Mouse (Mus musculus) heart, embryonic 14.5 days (tissue): ENCODE measurements around the gene Coa3. TPM values are rescaled to one million over a fixed set of nuclear protein-coding genes. Genes with fewer than 3 reads are reported as not detected.
A peak's percentile ranks its signal among the peaks of the same experiment; 100 is the strongest.

Experiments used
- ATAC-seq: fragments of 200-750 bp; cut with Nextera tagmentation; 2 replicates; pipeline ENCODE4 v1.8.0; 2017; ENCODE audit warnings: low read depth, moderate TSS enrichment; ENCODE audit not compliant: insufficient number of reproducible peaks, insufficient read depth, low FRiP score
- H3K27ac ChIP-seq, 2 experiments: fragments of 200-500 bp in 1 of 2; fragments of 300-500 bp in 1 of 2; sonication (generic) in 1 of 2; replicated peaks in 1 of 2; 2 replicates each; pipeline ENCODE4 v1.5.1; 2012 to 2014; ENCODE audit warnings: low read depth in 2 of 2, low read length in 2 of 2, control low read depth in 1 of 2, mild to moderate bottlenecking in 1 of 2, mixed read lengths in 1 of 2; ENCODE audit not compliant: control insufficient read depth in 1 of 2, insufficient read depth in 1 of 2
- H3K27me3 ChIP-seq: fragments of 300-500 bp; sonication (generic); 2 replicates; pipeline ENCODE4 v1.6.1; 2014; ENCODE audit warnings: mild to moderate bottlenecking, low read length, control low read depth; ENCODE audit not compliant: control insufficient read depth, insufficient read depth
- H3K36me3 ChIP-seq: fragments of 300-500 bp; sonication (generic); 2 replicates; pipeline ENCODE4 v1.6.1; 2014; ENCODE audit warnings: mild to moderate bottlenecking, control low read depth, low read length, mixed read lengths; ENCODE audit not compliant: control insufficient read depth, insufficient read depth
- H3K4me1 ChIP-seq, 2 experiments: fragments of 200-500 bp in 1 of 2; fragments of 300-500 bp in 1 of 2; sonication (generic) in 1 of 2; 2 replicates each; pipeline ENCODE4 v1.6.1; 2012 to 2014; ENCODE audit warnings: low read length in 2 of 2, control low read depth in 1 of 2, mixed read lengths in 1 of 2; ENCODE audit not compliant: control insufficient read depth in 2 of 2, insufficient read depth in 2 of 2
- H3K4me2 ChIP-seq: fragments of 300-500 bp; sonication (generic); 2 replicates; pipeline ENCODE4 v1.6.1; 2014; ENCODE audit warnings: mild to moderate bottlenecking, low read length
- H3K4me3 ChIP-seq, 2 experiments: fragments of 200-500 bp in 1 of 2; fragments of 300-500 bp in 1 of 2; sonication (generic) in 1 of 2; 2 replicates each; pipeline ENCODE4 v1.5.1; 2012 to 2014; ENCODE audit warnings: low read length in 2 of 2, mild to moderate bottlenecking in 2 of 2, control low read depth in 1 of 2, low read depth in 1 of 2, moderate library complexity in 1 of 2; ENCODE audit not compliant: control insufficient read depth in 1 of 2, insufficient read depth in 1 of 2
- H3K9ac ChIP-seq: fragments of 300-500 bp; sonication (generic); 2 replicates; pipeline ENCODE4 v1.6.1; 2014; ENCODE audit warnings: mild to moderate bottlenecking, low read length
- H3K9me3 ChIP-seq: fragments of 300-500 bp; sonication (generic); 2 replicates; pipeline ENCODE4 v1.6.1; 2016; ENCODE audit warnings: low read length, control low read depth; ENCODE audit not compliant: control insufficient read depth
- WGBS: fragments of 180-500 bp; shearing (Covaris S2); extraction: QIAGEN DNeasy Blood & Tissue Kit; methylation state at CpG from one replicate; pipeline ENCODE4 v1.1.7; 2014; 5-methylcytosine and 5-hydroxymethylcytosine counted together
- polyA plus RNA-seq: library from polyadenylated mRNA; unstranded; fragments of >200 nt; fragmentation: Nextera tagmentation; extraction: Ambion mirVana; gene quantifications from 2 replicates; pipeline ENCODE4 v1.2.1, GENCODE M21; 2014

The Coa3 gene
- polyA plus RNA-seq, 1 experiment from 2014 or later, result 203 TPM

DNA sequence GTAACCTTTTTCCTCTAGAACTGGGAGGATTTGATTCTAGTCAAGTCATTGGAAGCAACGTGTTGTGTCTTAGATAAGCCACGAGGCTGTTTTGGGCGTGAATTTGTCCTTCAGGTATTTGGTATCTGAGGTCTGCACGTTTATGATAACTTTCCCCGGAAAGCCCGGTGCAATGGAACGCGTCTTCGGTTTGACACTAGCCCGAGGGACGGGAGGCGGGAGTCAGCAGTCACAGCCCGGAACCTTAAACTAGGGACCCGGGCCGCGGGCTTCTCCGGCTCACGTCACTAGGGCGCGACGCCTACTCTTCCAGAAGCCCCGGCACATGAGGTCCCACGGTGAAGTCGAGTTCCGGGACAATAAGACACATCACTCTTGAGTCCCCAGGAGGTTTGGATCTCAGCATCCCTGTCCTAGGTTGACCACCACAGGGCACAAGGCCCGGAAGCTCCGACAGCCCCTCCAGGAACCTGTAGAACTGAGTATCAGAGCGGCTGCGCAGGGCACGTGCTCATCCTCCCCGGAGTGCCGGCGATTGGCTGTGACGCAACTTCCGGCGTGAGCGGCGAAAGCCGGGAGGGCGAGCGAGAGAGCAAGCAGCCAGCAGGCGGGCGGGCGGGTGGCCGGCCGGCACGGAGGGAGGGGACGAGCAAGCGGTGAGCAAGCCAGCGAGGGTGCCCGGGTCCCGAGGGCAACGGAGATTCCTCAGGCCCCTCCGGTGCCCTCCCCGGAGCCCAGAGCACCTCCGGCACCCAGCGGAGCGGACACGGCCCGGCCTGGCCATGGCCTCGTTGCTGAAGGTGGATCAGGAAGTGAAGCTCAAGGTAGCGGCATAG lies 37.0 kb upstream of the Coa3 start, which contains the start of gene Psme3:
TSS of gene Psme3 (plus strand) at position 549 of the 836 bp plus-strand sequence.
- Histone ChIP-seq H3K9ac (peak within 1 kb of the TSS; percentile 95), H3K36me3 (peaks cover 40% of the 10 kb centered on the region), H3K4me3 (peak within 1 kb of the TSS; percentile 91 to 98), H3K27ac (peak within 1 kb of the TSS; percentile 79 to 81), H3K9me3 (no peaks in the 10 kb centered on the region), H3K4me1 (peaks cover 0 to 9% of the 10 kb centered on the region in 2 experiments; a peak in 2 of 4 replicates), H3K27me3 (no peaks in the 10 kb centered on the region), H3K4me2 (peak within 1 kb of the TSS; percentile 77)
- ATAC-seq, result peak; percentile 86
- WGBS, result under 1% methylated on average over 58 of the region's 62 CpGs

DNA sequence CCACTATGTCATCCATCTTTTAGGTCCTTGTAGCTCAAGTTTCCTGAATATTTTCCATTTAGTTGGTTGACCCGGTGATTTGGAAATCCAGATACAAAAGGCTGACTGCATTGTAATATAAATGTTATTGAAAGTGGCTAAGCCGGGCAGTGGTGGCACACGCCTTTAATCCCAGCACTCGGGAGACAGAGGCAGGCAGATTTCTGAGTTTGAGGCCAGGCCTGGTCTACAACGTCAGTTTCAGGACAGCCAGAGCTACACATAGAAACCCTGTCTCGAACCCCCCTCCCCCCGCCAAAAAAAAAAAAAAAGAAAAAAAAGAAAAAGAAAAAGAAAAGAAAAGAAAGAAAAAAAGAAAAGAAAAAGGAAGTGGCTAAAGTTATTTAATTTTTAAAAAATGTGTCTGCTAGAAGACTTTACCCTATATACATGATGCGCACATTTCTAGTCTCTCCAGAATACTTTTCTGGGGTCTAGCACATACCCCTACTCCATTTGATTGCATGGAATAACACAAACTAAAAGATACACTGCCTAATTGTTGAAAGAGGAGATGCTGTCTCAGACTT lies 36.3 kb upstream of the Coa3 start:
- Histone ChIP-seq H3K4me2 (peak overlapping the region; percentile 77), H3K9me3 (no peaks in the 10 kb centered on the region), H3K4me3 (peak overlapping the region; percentile 91 to 98), H3K4me1 (peaks cover 0 to 9% of the 10 kb centered on the region in 2 experiments; a peak in 2 of 4 replicates), H3K36me3 (peaks cover 32% of the 10 kb centered on the region), H3K27ac (peak overlapping the region; percentile 79 to 81), H3K9ac (peak overlapping the region; percentile 95), H3K27me3 (no peaks in the 10 kb centered on the region)
- WGBS, result 80% methylated on average over 8 of the region's 8 CpGs
- ATAC-seq, result no peak

DNA sequence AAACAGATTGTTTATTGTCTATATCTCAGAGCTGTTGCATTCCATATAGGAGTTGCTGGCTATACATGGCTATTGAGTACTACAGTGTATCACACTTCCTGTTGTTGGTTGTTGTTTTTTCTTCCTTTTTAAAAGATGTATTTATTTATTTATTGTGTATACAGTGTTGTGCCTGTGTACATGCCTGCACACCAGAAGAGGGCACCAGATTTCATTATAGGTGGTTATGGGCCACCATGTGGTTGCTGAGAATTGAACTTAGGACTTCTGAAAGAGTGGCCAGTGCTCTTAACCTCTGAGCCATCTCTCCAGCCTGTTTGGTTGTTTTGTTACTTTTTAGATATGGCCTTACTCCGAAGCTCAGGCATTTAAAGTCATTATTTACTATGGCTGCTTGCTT lies 35.7 kb upstream of the Coa3 start:
- Histone ChIP-seq H3K36me3 (peaks cover 26% of the 10 kb centered on the region), H3K4me2 (no peak overlapping the region), H3K4me1 (peaks cover 0 to 9% of the 10 kb centered on the region in 2 experiments; a peak in 2 of 4 replicates), H3K27ac (no peak overlapping the region), H3K9me3 (no peaks in the 10 kb centered on the region), H3K27me3 (no peaks in the 10 kb centered on the region), H3K9ac (no peak overlapping the region), H3K4me3 (no peak overlapping the region)
- 97% methylated on average over 1 of the region's 1 CpGs for whole genome bisulfite sequencing
- no peak for ATAC-seq

DNA sequence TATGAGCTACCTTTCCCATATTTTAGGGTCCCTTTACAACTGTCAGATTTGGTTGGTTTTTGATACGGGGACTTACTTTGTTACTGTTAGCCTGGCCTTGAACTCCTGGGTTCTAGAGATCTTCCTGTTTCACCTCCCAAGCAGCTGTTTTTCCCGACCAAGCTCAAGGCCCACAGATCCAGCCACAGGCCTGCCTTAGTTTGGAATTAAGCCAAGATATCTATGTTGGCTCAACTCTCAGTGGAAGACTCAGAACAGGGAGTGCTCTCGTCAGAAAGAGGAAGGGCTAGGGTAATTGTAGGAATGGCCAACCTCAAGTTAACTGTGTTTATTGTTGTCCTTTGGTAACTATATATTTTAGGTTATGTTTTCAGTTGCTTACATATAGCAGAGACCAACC lies 33.2 kb upstream of the Coa3 start:
- Histone ChIP-seq H3K27ac (no peak overlapping the region), H3K4me2 (no peak overlapping the region), H3K9ac (no peak overlapping the region), H3K9me3 (no peaks in the 10 kb centered on the region), H3K27me3 (no peaks in the 10 kb centered on the region), H3K4me1 (peaks cover 0 to 5% of the 10 kb centered on the region in 2 experiments; a peak in 2 of 4 replicates), H3K4me3 (no peak overlapping the region), H3K36me3 (0 out of 2 replicates have a peak, but pooled peaks cover 2% of the 10 kb centered on the region)
- WGBS, result 49% methylated on average over 3 of the region's 3 CpGs
- no peak for ATAC-seq

DNA sequence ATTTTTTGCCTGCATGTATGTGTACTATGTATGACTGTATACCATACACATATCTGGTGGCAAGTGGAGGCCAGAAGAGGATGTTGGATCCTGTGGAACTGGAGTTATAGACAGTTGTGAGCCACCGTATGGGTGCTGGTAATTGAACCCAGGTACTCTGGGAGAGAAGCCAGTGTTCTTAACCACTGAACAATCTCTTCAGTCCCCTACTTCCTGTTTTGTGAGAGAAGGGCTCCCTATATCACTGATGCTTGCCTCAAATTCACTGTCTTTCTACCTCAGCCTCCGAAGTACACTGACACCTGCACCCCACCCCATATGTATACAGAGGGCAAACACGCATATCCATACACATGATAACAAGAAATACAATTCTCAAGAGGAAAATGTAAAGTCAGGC lies 32.2 kb upstream of the Coa3 start:
- no peaks in the 10 kb centered on the region for H3K4me1 ChIP-seq

DNA sequence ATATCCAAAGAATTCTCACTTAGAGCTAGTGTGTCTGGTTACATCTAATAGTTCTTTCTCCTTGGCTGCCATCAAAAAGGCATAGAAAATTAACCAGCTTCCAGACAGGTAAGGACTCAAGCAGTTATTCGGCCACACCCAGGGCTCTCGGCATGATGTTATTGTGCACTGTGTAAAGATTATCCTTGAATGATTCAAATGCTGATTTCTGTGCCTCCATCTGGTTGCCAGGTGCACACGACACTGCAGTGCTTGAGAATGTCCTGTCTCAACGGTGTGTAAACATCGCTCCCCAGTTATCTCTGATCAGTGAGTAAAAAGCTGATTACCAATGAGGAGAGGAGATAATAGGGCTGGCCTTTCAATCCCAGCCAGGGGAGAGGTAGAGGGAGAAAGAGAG lies 28.8 kb upstream of the Coa3 start:
- WGBS, result 23% methylated on average over 5 of the region's 5 CpGs
- no peak overlapping the region for H3K4me2 ChIP-seq

More for the DNA sequence above, 32.2 kb upstream of the Coa3 start:
- H3K27me3 ChIP-seq, result no peaks in the 10 kb centered on the region
- H3K27ac ChIP-seq, result no peak overlapping the region
- no peak overlapping the region for H3K4me2 ChIP-seq
- H3K9me3 ChIP-seq, result no peaks in the 10 kb centered on the region
- WGBS, result 81% methylated on average over 3 of the region's 3 CpGs
- H3K9ac ChIP-seq, result no peak overlapping the region
- no peaks in the 10 kb centered on the region for H3K36me3 ChIP-seq
- ATAC-seq, result no peak
- H3K4me3 ChIP-seq, result no peak overlapping the region

DNA sequence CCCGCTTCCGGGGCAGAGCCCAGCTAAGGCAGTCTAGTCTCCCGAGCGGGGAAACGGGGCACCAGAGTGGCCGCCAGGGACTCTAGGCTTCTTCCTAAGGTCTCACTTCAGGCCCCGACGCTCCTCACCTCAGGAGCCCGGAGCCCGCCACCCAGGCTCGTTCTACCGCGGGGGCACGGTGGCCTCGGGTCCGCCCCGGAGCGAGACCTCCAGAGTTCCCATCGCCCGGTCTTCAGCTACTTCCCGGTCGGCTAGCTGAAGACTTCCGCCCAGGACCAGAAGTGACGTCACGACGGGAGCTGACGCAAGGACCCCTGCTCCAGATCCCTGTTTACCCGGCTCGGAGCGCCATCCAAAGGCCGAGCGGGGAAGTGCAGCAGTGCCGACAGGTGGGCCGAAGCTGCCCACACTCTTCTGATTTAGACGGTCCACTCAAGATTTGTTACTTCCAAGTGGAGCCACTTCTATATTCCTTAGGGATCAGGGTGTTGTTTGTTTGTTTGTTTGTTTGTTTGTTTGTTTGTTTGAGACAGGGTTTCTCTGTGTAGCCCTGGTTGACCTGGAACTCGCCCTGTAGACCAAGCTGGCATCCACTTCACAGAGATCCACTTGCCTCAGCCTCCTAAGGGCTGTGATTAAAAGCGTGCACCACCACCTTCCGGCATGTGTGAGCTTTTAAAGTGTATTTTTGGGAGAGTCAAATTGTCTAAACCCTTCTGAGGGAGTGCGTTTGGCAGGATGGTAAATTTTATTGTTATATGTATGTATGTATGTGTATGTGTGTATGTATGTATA lies 23.3 kb upstream of the Coa3 start, which contains the start of gene Becn1:
TSS of gene Becn1 (minus strand) at position 283 of the 795 bp plus-strand sequence.
- Histone ChIP-seq H3K4me3 (peak within 1 kb of the TSS; percentile 76 to 92), H3K9me3 (no peaks in the 10 kb centered on the region), H3K27ac (peak within 1 kb of the TSS in 1 of 2 experiments; percentile 62; a peak in 2 of 4 replicates), H3K9ac (peak within 1 kb of the TSS; percentile 86), H3K4me1 (peaks cover 8 to 10% of the 10 kb centered on the region in 2 experiments), H3K36me3 (peaks cover 26% of the 10 kb centered on the region), H3K4me2 (peak within 1 kb of the TSS; percentile 89), H3K27me3 (no peaks in the 10 kb centered on the region)
- 6% methylated on average over 39 of the region's 39 CpGs for WGBS
- ATAC-seq, result peak; percentile 85

More for the DNA sequence above, 28.8 kb upstream of the Coa3 start:
- Histone ChIP-seq H3K36me3 (no peaks in the 10 kb centered on the region), H3K27me3 (no peaks in the 10 kb centered on the region), H3K4me1 (no peaks in the 10 kb centered on the region), H3K27ac (no peak overlapping the region), H3K9ac (no peak overlapping the region), H3K9me3 (no peaks in the 10 kb centered on the region), H3K4me3 (no peak overlapping the region)
- ATAC-seq, result no peak
